Mouse (Mus musculus) spleen, adult 2 months (tissue): ENCODE results near the gene Paqr8. TPM values are rescaled to one million over a fixed set of nuclear protein-coding genes. Genes with fewer than 3 reads are reported as not detected.

Experiments used
- DNase-seq, 2 experiments: peaks; one replicate each; pipeline versions ENCODE4 v3.0.0 to v3.0.0-alpha.2; 2012 to 2021; ENCODE audit warnings: low spot score in 2 of 2, low read depth in 1 of 2
- H3K27ac ChIP-seq: fragments of 200-500 bp; 2 replicates; pipeline ENCODE4 v1.5.1; 2012; ENCODE audit warnings: low read length, inconsistent platforms; ENCODE audit not compliant: insufficient read depth
- H3K27me3 ChIP-seq: fragments of 200-500 bp; 2 replicates; pipeline ENCODE4 v1.6.1; 2012; ENCODE audit warnings: mild to moderate bottlenecking, moderate library complexity, low read length, inconsistent platforms; ENCODE audit not compliant: control insufficient read depth, insufficient read depth
- H3K36me3 ChIP-seq: fragments of 200-500 bp; 2 replicates; pipeline ENCODE4 v1.6.1; 2012; ENCODE audit warnings: mild to moderate bottlenecking, low read length, inconsistent platforms; ENCODE audit not compliant: control insufficient read depth, insufficient read depth
- H3K4me1 ChIP-seq: fragments of 200-500 bp; 2 replicates; pipeline ENCODE4 v1.6.1; 2011; ENCODE audit warnings: inconsistent platforms; ENCODE audit not compliant: control insufficient read depth, insufficient read depth, insufficient read length
- H3K4me3 ChIP-seq: fragments of 200-500 bp; 2 replicates; pipeline ENCODE4 v1.5.1; 2011; ENCODE audit warnings: mild to moderate bottlenecking, inconsistent platforms; ENCODE audit not compliant: insufficient read depth, insufficient read length; ENCODE audit errors: extremely low read depth
- CTCF ChIP-seq: fragments of 200-500 bp; IDR thresholded peaks from 2 replicates; pipeline ENCODE4 v1.5.1; 2011; ENCODE audit warnings: mild to moderate bottlenecking, inconsistent platforms; ENCODE audit not compliant: insufficient read depth, insufficient read length, insufficient replicate concordance; ENCODE audit errors: extremely low read depth
- POLR2A ChIP-seq: fragments of 200-500 bp; IDR thresholded peaks from 2 replicates; pipeline ENCODE4 v1.6.1; 2011; ENCODE audit warnings: low read depth, low read length, inconsistent platforms
- WGBS: fragments of 180-500 bp; shearing (Covaris S2); methylation state at CpG from one replicate; pipeline ENCODE4 v1.1.7; 2018; 5-methylcytosine and 5-hydroxymethylcytosine counted together
- polyA plus RNA-seq: library from polyadenylated mRNA; depleted of rRNA; stranded (reverse); fragments of >200 nt; gene quantifications from 2 replicates; pipeline ENCODE4 v1.2.3, GENCODE M21; 2012

Paqr8 gene
- polyA plus RNA-seq, 1 experiment, result 4.9 TPM

DNA sequence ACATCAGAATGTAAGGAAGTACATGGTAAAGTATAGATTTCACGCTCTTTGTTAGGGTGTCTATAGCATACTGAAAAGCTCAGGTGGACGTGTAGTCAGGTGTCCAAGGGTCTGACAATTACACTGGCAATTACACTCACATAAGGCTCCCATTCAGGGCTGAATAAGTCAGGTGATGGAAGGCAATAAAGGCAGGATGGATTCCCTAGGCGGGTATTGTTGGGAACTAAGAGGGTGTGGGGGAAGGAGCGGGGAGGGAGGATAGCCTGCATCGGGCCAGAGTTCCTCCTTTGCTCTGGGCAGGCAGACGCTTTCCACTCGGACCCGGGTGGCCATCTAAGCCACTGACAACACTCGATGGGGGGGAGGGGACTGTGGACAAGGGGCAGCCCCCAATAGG is 22.4 kb upstream of the Paqr8 start:
- H3K4me3 ChIP-seq, result no peak overlapping the region
- H3K4me1 ChIP-seq, result no peaks in the 10 kb centered on the region
- H3K27me3 ChIP-seq, result no peaks in the 10 kb centered on the region
- H3K36me3 ChIP-seq, result no peaks in the 10 kb centered on the region
- no peak for TF ChIP-seq CTCF
- DNase-seq, result no peak
- 83% methylated on average over 9 of the region's 9 CpGs for WGBS
- H3K27ac ChIP-seq, result no peak overlapping the region

- H3K4me3 ChIP-seq, result no peak overlapping the region
- no peak for TF ChIP-seq POLR2A
- no peak for TF ChIP-seq CTCF
- no peaks in the 10 kb centered on the region for H3K36me3 ChIP-seq
- H3K27ac ChIP-seq, result no peak overlapping the region
- H3K4me1 ChIP-seq, result no peaks in the 10 kb centered on the region
- no peaks in the 10 kb centered on the region for H3K27me3 ChIP-seq
- 82% methylated on average over 2 of the region's 2 CpGs for WGBS
- DNase-seq, result no peak
Measured at GRCm38 (mm10) chr1:20870887-20871286, 19.5 kb upstream of the Paqr8 start.

GRCm38 (mm10) chr1:20872496-20872895 is 17.9 kb upstream of the Paqr8 start:
- TF ChIP-seq POLR2A (no peak), CTCF (no peak)

GRCm38 (mm10) chr1:20874061-20874460 is 16.3 kb upstream of the Paqr8 start:
- DNase-seq, result no peak
- Histone ChIP-seq H3K27ac (no peak overlapping the region), H3K4me1 (no peaks in the 10 kb centered on the region), H3K27me3 (no peaks in the 10 kb centered on the region), H3K36me3 (no peaks in the 10 kb centered on the region), H3K4me3 (no peak overlapping the region)
- WGBS, result 90% methylated on average over 6 of the region's 6 CpGs
- no peak for TF ChIP-seq CTCF
- no peak for TF ChIP-seq POLR2A

More at GRCm38 (mm10) chr1:20872496-20872895, 17.9 kb upstream of the Paqr8 start:
- DNase-seq, result no peak
- H3K4me3 ChIP-seq, result no peak overlapping the region
- no peak overlapping the region for H3K27ac ChIP-seq
- WGBS, result 83% methylated on average over 5 of the region's 5 CpGs
- no peaks in the 10 kb centered on the region for H3K4me1 ChIP-seq
- no peaks in the 10 kb centered on the region for H3K27me3 ChIP-seq
- H3K36me3 ChIP-seq, result no peaks in the 10 kb centered on the region

GRCm38 (mm10) chr1:20877355-20877754 is 13.1 kb upstream of the Paqr8 start:
- no peak for DNase-seq
- TF ChIP-seq CTCF (no peak), POLR2A (no peak)

DNA sequence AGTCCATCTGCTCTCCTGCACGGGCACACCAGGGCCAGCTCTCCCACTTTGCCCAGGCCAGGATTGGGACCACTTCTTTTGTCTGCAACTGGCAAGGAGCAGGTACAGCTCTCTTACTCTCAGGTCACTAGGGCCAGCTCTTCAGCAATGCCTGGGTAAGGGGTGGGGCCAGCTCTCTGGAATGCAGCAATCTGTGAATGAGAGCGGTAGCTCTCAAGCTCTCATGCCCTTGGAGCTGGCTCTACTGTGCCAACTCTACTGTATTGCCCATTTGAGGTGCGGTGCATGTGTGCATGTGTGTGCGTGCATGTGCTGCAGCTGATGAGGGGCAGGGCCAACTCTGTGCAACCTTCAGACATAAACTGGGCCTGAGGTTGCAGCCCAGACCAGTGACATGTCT is 11.0 kb upstream of the Paqr8 start:
- Histone ChIP-seq H3K27ac (no peak overlapping the region), H3K27me3 (no peaks in the 10 kb centered on the region), H3K4me1 (no peaks in the 10 kb centered on the region), H3K36me3 (no peaks in the 10 kb centered on the region), H3K4me3 (no peak overlapping the region)
- TF ChIP-seq POLR2A, result no peak
- TF ChIP-seq CTCF, result no peak
- no peak for DNase-seq
- 94% methylated on average over 4 of the region's 4 CpGs for WGBS

More at GRCm38 (mm10) chr1:20877355-20877754, 13.1 kb upstream of the Paqr8 start:
- no peak overlapping the region for H3K27ac ChIP-seq
- H3K4me1 ChIP-seq, result no peaks in the 10 kb centered on the region
- no peaks in the 10 kb centered on the region for H3K27me3 ChIP-seq
- no peaks in the 10 kb centered on the region for H3K36me3 ChIP-seq
- H3K4me3 ChIP-seq, result no peak overlapping the region

- WGBS, result 92% methylated on average over 4 of the region's 4 CpGs
- Histone ChIP-seq H3K4me3 (no peak overlapping the region), H3K27ac (no peak overlapping the region), H3K27me3 (no peaks in the 10 kb centered on the region), H3K36me3 (no peaks in the 10 kb centered on the region), H3K4me1 (no peaks in the 10 kb centered on the region)
- TF ChIP-seq CTCF (no peak), POLR2A (no peak)
- no peak for DNase-seq
Measured at GRCm38 (mm10) chr1:20883079-20883478, 7.3 kb upstream of the Paqr8 start.
